Mouse (Mus musculus): ENCODE results near the gene Lgr4. TPM values are rescaled to one million over a fixed set of nuclear protein-coding genes. Genes with fewer than 3 reads are reported as not detected.

Gene Lgr4
- polyA plus RNA-seq (2017; shearing (Covaris generic)): 0.43 TPM

GRCm38 (mm10) chr2:109917496-109918413 lies at the start of gene Lgr4:
TSS of gene Lgr4 (plus strand) at chr2:109917647.

GRCm38 (mm10) chr2:109890597-109890996 lies 26.9 kb upstream of the Lgr4 start, which contains the start of gene Lin7c:
TSS of gene Lin7c (plus strand) at chr2:109890853.

GRCm38 (mm10) chr2:110017616-110018505 lies 100.4 kb downstream of the Lgr4 start, which contains the start of gene Ccdc34:
TSS of gene Ccdc34 (plus strand) at chr2:110017817.

Other genes starting within 250 kb of the Lgr4 start
- not detected for gene Bdnf, start 242.9 kb upstream of the Lgr4 start, polyA plus RNA-seq (2017; shearing (Covaris generic))
- gene Lin7c, start 26.8 kb upstream of the Lgr4 start, polyA plus RNA-seq (2017; shearing (Covaris generic)): 83.3 TPM
- gene Ccdc34, start 100.2 kb downstream of the Lgr4 start, polyA plus RNA-seq (2017; shearing (Covaris generic)): 3.6 TPM

Data from effector memory CD4-positive, alpha-beta T cell, adult 7 months (primary cell).